Mouse (Mus musculus): ENCODE measurements around the gene Nkx2-5.

Nkx2-5 gene

DNA sequence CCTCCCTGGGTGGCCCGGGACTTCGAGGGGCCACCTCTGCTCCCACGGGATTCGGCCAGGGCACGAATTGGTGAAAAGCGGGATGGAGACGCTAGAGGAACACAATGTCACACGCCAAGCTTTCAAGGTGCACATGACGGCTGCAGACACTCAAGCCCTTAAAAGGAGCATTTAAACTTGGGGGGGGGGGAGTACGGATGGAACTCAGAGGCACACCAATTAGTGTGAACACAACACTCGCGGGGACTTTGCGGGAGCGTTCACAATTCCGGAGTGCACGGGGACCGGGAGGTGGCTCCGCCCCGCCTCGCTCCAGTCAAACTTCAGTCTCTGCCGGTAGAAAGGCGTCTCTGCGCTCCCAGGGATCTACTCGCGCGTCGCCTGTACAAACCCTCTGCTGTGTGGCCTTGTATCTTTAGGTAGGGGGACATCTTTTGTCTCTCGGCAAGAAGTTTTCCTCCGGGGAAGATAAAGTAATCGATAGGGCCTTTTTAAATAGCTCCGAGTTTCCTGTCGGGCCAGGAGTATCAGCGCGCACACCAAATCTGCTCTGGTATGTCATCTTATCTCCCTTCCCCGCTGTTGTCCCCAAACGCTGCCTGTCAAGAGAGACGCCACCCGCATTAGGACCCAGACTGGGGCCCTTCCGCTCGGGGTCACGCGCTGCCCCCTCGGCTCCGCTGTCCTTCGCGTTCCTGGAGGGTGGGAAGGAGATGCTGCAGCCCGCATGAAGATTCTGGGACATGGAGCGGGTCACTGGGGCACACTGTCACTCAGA lies 5.7 kb upstream of the Nkx2-5 start:
- DNase-seq (ENCODE audit: low spot score) = no peak

GRCm38 (mm10) chr17:26849746-26850357 lies 5.0 kb upstream of the Nkx2-5 start:
- DNase-seq (ENCODE audit: low spot score) = no peak

DNA sequence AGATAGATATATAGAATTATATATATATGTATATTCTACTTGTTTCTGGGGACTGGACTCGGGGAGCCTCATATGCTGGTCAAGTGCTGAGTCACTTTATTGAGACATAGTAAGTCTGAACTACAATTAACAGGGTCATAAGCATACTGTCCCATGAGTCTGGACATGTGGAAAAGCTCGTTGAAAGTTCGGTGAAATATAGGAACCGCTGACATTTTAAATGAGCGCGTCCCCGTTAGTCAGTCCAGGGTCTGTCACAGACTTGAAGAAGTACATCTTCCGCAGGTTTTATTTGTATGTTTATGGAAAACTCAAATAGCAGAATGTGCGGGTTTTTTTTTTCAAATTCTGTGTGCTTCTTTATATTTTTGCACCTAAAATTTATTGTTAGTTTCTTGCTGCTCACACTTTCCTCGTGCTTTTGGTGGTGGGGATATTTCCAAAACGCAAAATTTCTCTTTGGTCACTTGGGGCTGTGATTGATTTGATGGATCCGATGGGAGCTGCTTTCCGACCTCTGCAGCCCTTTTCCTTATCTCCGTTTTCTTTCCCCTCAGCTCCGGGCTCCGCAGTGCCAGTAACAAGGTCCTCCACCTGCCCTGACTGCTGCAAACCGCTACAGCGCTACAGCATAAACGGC lies 4.4 kb upstream of the Nkx2-5 start:
- DNase-seq (ENCODE audit: low spot score) = no peak

DNA sequence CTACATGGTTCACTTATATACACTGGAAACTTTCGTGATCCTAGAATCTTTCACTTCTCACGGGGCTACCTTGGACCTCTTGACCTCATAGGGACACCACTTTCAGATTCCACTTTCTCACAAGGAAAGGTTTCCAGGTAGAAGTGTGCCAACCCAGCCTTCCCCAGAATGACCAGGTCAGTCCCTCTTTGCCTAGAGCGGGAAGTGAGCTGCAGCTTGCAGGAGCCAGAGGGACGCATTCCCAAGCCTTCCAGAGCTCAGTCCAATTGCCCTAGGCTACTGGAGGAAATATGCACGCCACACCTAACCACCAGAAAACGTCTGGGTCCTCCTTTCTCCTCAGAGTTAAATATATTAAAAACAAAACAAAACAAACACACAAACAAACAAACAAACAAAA lies 3.4 kb upstream of the Nkx2-5 start:
- DNase-seq (ENCODE audit: low spot score) = no peak

DNA sequence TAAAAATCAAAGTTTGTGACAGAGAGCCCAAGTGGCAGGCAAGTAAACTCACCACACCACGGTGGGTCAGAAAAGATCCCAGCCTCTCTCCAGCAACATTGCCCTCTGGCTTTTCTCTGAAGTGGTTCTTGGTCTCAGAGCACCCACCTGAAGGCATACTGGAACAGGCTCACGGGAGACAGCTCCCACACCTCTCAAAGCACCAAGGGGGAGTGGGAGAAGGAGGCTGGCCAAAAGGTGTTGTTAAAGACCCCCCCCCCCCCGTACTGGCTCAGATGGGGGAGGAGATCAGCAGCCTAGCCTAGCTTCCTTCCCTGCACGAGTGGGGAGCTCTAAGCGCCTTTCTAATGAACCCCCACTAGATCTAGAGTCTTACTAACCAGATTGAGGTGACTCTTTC lies 3.0 kb upstream of the Nkx2-5 start:
- DNase-seq (ENCODE audit: low spot score) = no peak

GRCm38 (mm10) chr17:26846411-26846810 lies 1.6 kb upstream of the Nkx2-5 start:
- DNase-seq (ENCODE audit: low spot score) = no peak

DNA sequence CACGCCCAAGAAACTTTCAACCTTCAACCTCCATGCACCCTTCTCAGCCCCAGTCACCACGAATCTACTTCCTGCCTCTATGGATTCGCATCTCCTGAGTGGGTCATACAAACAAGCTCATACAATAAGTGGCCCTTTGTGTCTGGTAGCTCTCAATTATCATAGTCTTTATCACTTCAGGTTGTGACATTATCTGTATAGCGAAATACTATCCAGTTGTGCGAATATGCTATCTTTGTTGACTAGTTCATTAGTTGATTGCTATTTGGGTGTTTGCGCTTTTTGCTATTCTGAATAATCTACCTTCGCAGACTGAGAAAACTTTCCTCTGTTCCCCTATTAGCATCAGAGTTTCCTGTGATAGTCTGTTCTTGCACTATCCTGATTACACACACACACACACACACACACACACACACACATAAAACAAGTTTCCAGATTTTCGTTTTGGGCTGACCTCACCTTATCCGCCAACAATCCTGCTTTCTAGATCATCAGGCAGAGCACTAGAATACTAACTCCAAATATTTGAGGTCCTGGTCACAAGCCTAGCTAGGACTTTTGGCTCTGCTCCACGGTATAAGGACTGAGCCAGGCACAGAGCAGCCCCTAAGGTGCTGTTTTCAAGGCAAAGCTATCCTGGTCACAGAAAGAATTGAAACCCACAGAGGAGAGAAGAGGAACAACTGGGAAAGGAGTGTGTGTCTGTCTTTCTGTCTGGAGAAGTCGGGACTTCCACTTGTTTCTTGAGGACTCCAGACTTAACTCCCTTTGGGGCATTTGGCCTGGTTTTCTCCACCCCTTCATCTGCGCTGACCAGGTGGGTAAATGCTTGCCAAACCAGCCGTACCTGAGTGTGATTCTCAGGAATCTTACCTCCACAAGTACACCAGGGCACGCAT lies 591 bp upstream of the Nkx2-5 start:
- no peak for DNase-seq (ENCODE audit: low spot score)

- no peak for DNase-seq (ENCODE audit: low spot score)
These were observed 398 bp downstream of the Nkx2-5 start for GRCm38 (mm10) chr17:26844371-26844851.

DNA sequence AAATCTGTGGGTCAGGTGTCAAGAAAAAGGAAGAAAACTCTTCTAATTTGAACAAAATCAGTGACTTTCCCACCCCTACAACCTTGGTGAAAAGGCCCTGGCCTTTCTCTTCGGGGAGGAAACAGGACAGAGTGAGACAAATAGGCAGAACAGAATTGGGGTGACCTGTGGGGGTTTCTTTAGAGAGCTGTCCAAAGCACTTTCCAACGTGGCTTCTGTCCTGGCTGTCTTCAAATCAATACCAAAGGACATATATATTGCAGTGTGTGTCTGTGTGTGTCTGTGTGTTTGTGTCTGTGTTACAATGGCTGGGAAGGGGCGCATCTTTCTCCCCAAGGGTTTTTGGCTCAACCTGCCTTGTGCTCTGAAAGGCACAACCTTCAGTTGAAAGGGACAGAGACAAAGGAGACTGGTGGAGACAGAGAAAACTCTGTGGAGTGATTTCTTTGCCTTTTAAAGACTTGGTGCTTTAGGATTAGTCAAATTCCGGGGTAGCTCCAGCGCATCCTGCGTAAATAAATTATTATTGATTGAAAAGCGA lies 1.0 kb downstream of the Nkx2-5 start:
- DNase-seq (ENCODE audit: low spot score) = no peak

DNA sequence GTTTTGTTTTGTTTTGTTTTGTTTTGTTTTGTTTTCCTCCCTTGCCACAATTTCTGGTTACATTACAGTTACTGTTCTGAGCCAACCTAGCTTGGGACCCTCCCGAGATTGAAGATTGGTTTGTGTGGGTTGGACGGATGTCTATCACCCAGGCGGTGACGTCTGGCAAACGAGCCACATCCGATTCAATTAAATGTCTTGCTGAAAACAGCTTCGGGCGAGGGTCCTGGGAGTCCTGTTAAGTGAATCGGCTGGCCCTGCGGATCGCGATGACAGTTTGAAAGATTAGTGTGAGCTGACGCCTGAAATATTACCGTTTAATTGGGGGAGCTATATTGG lies 1.6 kb downstream of the Nkx2-5 start:
- DNase-seq (ENCODE audit: low spot score) = no peak

DNA sequence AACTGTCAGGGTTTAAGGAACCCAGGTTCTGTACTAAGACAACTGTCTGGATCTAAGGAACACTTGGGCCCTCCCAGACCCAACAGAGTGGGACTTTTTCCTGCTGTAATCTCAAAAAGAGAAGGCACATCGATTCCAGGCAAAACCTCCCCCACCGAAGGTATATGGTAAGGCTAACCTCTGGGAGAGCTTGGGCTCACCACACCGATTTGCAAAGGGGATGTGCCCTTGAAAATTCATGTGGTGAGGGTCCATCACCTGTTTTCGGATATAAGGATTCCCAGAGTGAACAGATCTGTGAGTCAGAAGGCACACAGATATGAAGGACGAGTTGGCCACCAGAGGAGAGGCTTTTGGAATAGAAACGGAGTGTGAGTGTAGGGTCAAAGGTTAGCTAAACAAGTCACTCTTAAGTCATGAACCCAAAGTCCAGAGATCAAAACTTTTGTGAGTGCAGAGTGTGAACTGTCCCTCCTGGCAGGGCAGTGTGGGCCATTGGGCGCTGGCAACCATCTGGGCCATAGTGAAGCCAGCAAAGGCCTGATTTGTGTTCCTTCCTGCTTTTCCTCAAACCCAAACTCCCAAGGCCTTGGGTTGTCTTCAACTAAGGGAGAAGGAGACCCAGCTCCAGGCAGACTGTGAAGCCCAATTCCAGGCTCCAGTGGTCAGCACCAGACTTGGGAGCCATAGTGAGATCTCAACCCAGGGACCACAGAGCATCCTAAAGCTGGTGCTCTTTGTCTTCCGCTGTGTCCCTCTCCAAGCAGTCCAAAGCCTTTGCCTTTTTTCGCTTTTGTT lies 2.2 kb downstream of the Nkx2-5 start:
- no peak for DNase-seq (ENCODE audit: low spot score)

GRCm38 (mm10) chr17:26841981-26842380 lies 2.8 kb downstream of the Nkx2-5 start:
- no peak for DNase-seq (ENCODE audit: low spot score)

DNA sequence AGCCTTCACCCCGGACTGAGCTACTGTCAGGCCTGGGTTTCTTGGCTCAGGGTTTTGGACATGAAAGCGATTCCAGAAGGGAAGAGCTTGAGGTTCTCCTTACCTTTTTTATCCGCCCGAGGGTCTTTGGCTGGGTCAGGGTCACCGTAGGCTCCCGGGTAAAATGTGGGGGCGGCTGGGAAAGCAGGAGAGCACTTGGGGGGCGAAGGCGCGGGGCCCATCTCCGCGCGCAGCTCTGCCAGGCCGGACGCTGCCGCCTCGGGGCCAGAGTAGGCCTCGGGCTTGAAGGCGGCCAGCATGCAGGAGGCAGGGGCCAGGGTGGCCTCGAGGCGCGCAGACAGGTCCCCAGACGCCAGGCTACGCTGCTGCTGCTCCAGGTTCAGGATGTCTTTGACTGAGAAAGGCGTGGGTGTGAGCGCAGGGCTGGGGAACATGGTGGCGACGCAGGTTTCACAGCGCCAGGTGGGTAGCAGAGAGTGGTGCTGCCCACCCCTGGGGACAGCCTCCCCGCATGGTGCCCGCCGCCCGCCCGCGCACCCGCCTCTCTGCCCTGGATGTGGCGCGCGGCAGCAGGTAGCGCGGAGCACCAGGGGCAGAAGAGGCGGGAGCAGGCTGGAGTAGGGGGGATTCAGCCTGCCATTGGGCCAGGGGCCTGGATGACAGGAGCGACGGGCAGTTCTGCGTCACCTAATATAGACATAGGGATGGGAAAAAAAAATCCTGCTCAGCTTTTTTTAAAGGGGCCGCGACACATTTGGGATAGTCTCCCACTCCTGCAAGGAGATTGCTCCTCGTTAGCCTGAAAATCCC lies 3.7 kb downstream of the Nkx2-5 start:
- DNase-seq (ENCODE audit: low spot score) = no peak

GRCm38 (mm10) chr17:26840439-26840780 lies 4.4 kb downstream of the Nkx2-5 start:
- DNase-seq (ENCODE audit: low spot score) = no peak

- DNase-seq (ENCODE audit: low spot score) = no peak
These were observed 4.9 kb downstream of the Nkx2-5 start for GRCm38 (mm10) chr17:26839718-26840438.

DNA sequence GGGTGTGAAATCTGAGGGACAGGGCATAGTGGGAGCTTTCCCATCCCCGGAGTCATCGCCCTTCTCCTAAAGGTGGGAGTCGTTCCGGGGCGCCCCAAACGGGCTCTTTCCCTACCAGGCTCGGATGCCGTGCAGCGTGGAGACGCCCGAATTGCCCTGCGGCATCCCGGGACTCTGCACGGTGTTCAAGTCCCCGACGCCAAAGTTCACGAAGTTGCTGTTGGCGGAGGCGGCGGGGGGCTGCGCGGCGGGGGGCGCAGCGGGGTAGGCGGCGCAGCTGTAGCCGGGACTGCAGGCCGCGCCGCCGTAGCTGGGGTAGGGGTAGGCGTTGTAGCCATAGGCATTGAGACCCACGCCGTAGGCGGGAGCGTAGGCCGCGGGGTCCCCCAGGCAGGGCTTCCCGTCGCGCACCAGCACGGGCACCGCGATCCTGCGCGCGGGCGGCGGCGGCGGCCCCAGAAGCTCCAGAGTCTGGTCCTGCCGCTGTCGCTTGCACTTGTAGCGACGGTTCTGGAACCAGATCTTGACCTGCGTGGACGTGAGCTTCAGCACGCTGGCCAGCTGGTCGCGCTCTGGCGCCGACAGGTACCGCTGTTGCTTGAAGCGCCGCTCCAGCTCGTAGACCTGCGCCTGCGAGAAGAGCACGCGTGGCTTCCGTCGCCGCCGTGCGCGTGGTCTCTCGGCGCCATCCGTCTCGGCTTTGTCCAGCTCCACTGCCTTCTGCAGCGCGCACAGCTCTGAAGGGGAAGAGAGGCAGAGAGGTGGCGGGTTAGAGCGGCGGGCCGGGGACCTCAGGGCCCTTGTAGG lies 5.7 kb downstream of the Nkx2-5 start:
- no peak for DNase-seq (ENCODE audit: low spot score)

GRCm38 (mm10) chr17:26838191-26838910 lies 6.5 kb downstream of the Nkx2-5 start:
- no peak for DNase-seq (ENCODE audit: low spot score)

- no peak for DNase-seq (ENCODE audit: low spot score)
These were observed 7.2 kb downstream of the Nkx2-5 start for GRCm38 (mm10) chr17:26837546-26837985.
